Mouse (Mus musculus): Measurements from ENCODE around the gene Stambpl1. TPM values are rescaled to one million over a fixed set of nuclear protein-coding genes. Genes with fewer than 3 reads are reported as not detected.
"Not testable (repeated sequence)": the region's sequence is repeated elsewhere in the genome, so short reads cannot be mapped to it uniquely, and the experiment has no call there.

Gene Stambpl1
- total RNA-seq, 2 experiments from 2014 or later, result 1.4 to 1.7 TPM

- intact Hi-C loops (cut with DNase I; ENCODE audit: low total_unique reads), result no loop called here
- no peak for DNase-seq
Measured at GRCm38 (mm10) chr19:34194132-34194745, 2.2 kb downstream of the Stambpl1 start.

- DNase-seq, result no peak
- intact Hi-C loops (cut with DNase I; ENCODE audit: low total_unique reads), result no loop called here
Measured at GRCm38 (mm10) chr19:34195031-34195430, 3.0 kb downstream of the Stambpl1 start.

DNA sequence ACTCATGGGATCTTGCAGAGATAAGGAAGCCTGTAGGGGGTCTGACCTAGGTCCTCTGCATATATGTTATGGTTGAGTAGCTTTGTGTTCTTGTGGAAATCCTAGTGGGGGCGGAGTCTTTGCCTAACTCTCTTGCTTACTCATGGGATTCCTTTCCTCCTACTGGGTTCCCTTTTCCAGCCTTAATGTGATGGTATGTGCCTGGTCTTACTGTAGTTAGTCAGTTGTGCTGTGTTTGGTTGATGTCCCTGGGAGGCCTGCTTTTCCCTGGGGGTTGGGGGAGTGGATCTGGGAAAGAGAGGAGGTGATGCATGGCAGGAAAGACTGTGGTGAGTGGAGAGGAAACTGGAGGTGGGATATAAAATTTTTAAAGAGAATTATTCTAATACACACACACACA, 6.0 kb downstream of the Stambpl1 start:
- intact Hi-C loops (cut with DNase I; ENCODE audit: low total_unique reads), result no loop called here
- DNase-seq, result no peak

DNA sequence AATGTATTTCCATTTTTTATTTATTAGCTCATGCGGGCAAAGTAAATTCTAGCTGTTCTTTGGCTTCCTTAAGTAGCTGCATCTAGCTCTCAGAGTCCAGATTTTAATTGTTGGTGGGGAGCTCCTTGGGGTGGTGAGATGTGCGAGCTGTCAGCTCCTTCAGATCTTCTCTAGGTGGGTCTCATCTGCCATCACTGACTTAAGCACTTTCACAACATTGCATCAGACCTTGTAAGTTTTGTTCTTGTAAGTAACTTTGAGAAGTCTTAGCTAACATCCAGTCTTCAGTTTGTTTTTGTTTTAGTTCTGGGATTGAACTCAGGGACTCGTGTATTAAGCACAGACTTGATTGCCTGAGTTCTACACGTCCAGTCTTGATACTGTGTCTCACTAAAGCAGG, 6.9 kb downstream of the Stambpl1 start:
- no peak for DNase-seq
- intact Hi-C loops (cut with DNase I; ENCODE audit: low total_unique reads), result no loop called here

GRCm38 (mm10) chr19:34199488-34199887, 7.5 kb downstream of the Stambpl1 start:
- intact Hi-C loops (cut with DNase I; ENCODE audit: low total_unique reads), result no loop called here
- no peak for DNase-seq

- intact Hi-C loops (cut with DNase I; ENCODE audit: low total_unique reads), result no loop called here
Measured at GRCm38 (mm10) chr19:34202668-34203067, 10.6 kb downstream of the Stambpl1 start.

GRCm38 (mm10) chr19:34206128-34206527, 14.1 kb downstream of the Stambpl1 start:
- intact Hi-C loops (cut with DNase I; ENCODE audit: low total_unique reads); DNase-seq: not testable (repeated sequence)

More at GRCm38 (mm10) chr19:34202668-34203067, 10.6 kb downstream of the Stambpl1 start:
- no peak for DNase-seq

- DNase-seq, result no peak
Measured at GRCm38 (mm10) chr19:34206760-34207440, 14.9 kb downstream of the Stambpl1 start.

GRCm38 (mm10) chr19:34209031-34209430, 17.0 kb downstream of the Stambpl1 start:
- DNase-seq, result no peak
- intact Hi-C loops (cut with DNase I; ENCODE audit: low total_unique reads), result no loop called here

More at GRCm38 (mm10) chr19:34206760-34207440, 14.9 kb downstream of the Stambpl1 start:
- intact Hi-C loops (cut with DNase I; ENCODE audit: low total_unique reads), result no loop called here

DNA sequence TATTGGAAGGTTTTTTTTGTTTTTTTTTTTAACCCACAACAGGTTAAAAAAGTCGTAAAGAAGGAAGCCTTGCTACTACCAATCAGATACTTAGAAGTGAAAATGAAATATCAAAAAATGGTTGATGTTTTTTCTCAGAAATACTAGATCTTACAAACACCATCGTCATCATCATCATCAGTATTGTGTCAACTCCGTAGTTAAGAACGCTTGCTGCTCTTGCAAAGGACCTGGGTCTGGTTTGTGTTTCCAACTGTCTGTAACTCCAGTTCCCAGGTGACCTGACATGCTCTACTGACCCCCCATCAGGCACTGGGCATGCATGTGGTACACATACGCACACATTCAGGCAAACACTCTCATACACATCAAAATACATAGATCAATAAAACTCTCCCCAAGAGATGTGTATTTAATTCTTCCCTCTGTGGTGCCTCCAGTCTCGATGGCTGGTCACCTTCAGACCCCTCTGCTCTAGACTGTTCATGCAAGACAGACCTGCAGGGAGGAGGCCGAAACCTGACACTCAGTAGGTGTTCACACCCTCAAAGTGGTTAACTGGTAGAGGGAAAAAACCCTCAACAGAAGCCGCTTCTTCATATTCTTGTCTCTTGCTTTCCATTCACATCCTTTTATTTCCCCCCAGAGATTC, 18.0 kb downstream of the Stambpl1 start:
- intact Hi-C loops (cut with DNase I; ENCODE audit: low total_unique reads), result no loop called here
- no peak for DNase-seq

DNA sequence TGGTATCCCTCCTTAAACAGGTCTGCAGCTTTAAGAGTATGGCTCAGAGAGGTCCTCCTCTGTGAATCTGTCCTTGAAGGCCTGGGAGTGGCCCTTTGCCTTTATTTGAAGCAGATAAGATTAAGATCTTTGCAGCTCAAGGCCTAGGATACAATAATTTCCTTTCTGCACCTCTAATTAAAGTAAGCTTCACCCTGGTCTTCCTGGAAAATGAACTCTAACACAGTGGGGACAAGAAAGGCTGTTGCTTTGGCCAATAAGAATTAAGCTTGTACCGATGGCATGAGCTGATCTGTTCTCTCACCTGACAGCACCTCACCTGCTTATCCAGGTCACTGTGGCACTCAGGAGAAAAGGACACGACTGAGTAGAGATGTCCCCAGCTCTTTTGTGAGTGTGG, 18.8 kb downstream of the Stambpl1 start:
- no peak for DNase-seq
- intact Hi-C loops (cut with DNase I; ENCODE audit: low total_unique reads), result no loop called here

GRCm38 (mm10) chr19:34212489-34213250, 20.6 kb downstream of the Stambpl1 start:
- DNase-seq, result no peak
- intact Hi-C loops (cut with DNase I; ENCODE audit: low total_unique reads), result no loop called here

DNA sequence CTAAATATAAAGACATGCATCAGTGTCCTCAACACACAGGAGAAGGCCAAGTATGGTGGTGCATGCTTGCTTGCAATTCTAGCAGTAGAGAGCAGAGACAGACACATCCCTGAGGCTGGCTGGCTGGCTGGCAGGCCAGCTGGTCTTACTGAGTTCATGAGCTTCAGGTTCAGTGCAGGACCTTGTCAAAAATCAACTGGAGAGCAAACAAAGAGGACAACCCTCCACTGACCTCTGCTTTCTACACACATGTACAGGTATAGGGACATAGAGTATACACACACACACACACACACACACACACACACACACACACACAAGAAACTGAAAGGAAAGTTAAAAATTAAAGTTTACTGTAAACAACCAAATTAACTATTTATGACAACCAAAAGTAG, 21.2 kb downstream of the Stambpl1 start:
- intact Hi-C loops (cut with DNase I; ENCODE audit: low total_unique reads), result no loop called here
- no peak for DNase-seq

DNA sequence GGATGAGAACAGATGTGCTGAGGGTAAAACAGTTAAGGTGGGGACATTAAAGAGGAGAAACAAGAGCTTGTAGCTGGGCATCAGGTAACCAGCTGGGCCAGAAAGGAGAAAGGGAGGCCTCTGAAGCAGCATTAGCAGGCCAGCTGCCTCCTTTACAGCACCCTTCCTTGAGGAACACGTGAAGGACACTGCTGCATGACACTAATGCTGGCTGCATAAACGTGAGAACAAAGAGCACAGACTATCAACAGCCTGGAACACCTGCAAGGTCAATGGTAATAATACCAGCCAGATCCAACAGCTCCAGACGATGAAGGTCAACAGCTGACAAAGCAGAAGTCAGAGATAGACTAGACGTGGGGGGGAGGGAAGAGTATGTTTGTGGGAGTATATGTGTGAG, 22.1 kb downstream of the Stambpl1 start:
- intact Hi-C loops (cut with DNase I; ENCODE audit: low total_unique reads), result no loop called here
- no peak for DNase-seq

GRCm38 (mm10) chr19:34216956-34217355, 24.9 kb downstream of the Stambpl1 start:
- intact Hi-C loops (cut with DNase I; ENCODE audit: low total_unique reads), result no loop called here
- DNase-seq, result no peak

GRCm38 (mm10) chr19:34217761-34218160, 25.7 kb downstream of the Stambpl1 start:
- DNase-seq, result no peak
- intact Hi-C loops (cut with DNase I; ENCODE audit: low total_unique reads), result no loop called here

DNA sequence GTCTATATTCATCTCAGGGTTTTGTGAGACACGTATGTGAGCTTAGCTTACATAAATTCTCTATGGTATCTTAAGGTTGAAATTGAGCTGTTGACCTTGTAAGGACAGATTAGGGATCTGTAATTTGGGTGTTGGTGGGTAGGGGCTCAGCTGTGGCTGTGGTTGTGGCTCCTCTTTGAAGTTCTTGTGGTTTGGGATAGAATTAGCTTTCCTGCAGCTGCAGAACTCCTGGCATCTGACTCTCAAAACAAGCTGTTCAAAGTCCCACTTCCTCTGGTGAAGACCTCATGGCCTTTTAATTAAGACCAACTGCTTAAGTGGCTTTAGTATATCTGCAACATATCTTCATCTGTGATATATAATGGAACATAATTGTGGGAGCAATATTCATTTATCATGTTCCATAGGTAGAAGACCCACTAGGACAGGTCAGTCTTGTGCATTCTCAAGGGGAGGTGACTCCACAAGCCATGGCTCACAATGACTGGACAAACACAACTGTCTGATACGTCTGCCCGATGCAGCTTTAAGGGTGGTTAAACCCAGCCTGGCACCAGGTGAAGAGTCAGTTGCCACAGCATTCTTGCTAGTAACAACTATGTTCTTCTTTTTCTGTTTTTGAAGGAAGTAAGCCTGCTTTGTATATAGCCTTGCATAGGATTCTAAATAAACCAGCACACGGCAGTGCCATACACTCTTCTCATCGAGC, 27.4 kb downstream of the Stambpl1 start:
- DNase-seq, result no peak
- intact Hi-C loops (cut with DNase I; ENCODE audit: low total_unique reads), result no loop called here

DNA sequence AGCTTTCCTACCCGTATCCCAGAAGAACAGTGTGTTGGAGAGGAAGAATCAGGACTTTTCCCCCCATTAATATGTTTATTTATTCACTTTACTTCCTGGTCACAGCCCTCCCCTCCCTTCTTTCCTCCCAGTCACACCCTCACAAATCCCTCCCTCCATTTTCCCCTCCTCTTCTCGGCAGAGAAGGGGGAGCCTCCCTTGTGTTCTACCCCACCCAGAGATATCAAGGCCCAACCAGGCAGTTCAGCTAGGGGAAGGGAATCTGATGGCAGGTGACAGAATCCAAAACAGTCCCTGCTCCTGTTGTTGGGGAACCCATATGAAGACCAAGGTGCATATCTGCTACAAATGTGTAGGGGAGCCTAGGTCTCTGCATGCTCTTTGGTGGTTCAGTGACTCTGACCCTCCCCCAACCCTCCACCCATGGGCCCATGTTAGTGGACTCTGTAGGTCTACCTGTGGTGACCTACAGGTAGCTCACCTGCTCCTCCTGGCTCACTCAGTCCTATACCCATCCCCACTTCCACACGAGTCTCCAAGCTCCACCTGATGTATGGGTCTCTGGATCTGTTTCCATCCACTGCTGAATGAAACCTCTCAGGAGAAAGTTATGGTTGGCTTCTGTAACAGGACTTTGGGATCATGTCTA, 28.8 kb downstream of the Stambpl1 start:
- DNase-seq, result no peak
- intact Hi-C loops (cut with DNase I; ENCODE audit: low total_unique reads), result no loop called here

- intact Hi-C loops (cut with DNase I; ENCODE audit: low total_unique reads), result no loop called here
- no peak for DNase-seq
Measured at GRCm38 (mm10) chr19:34222805-34223204, 30.8 kb downstream of the Stambpl1 start.
